Mouse (Mus musculus) E14TG2a.4 (cell line): ENCODE data around the gene Nisch.

Experiments
- H3K27me3 ChIP-seq: 2 replicates; pipeline ENCODE4 v1.6.1; 2014; ENCODE audit warnings: low read length, control low read depth; ENCODE audit not compliant: insufficient read depth
- H3K36me3 ChIP-seq: 2 replicates; pipeline ENCODE4 v1.6.1; 2014; ENCODE audit warnings: low read length, control low read depth; ENCODE audit not compliant: insufficient read depth
- H3K4me1 ChIP-seq: replicated peaks from 2 replicates; pipeline ENCODE4 v1.6.1; 2014; ENCODE audit warnings: low read depth, low read length, control low read depth
- H3K4me3 ChIP-seq: replicated peaks from 2 replicates; pipeline ENCODE4 v1.5.1; 2014; ENCODE audit warnings: mild to moderate bottlenecking, low read length
- H3K9me3 ChIP-seq: 2 replicates; pipeline ENCODE4 v1.6.1; 2014; ENCODE audit warnings: low read length, control low read depth
- CTCF ChIP-seq: conservative IDR thresholded peaks from 2 replicates; pipeline ENCODE4 v1.5.1; 2014; ENCODE audit warnings: low read length
- NANOG ChIP-seq: IDR thresholded peaks from 2 replicates; pipeline ENCODE4 v1.6.1; 2014; ENCODE audit warnings: borderline replicate concordance, low read length, mixed read lengths
- POU5F1 ChIP-seq: IDR thresholded peaks from 2 replicates; pipeline ENCODE4 v1.6.1; 2014; ENCODE audit warnings: low read length, borderline replicate concordance

The Nisch gene

DNA sequence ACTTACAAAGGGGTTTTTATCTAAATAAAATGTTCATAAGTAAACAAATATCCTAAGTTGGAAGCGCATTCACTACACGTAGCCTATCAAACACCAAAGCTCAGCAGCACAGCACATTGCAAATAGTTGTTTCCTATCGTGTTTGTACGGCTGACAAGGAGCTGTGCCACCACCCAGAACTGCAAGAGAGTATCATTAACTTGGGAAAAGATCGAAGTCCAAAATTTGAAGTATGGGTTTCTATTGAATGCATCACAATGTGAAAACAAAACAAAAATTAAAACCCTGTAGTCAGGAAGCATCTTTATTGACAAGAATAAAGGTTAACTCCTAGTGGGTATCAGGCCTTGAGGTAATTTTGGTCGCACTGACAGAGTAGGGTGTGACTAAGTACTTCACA lies 31.6 kb upstream of the Nisch start:
- TF ChIP-seq POU5F1 (no peak), NANOG (no peak), CTCF (no peak)
- peaks cover 21% of the 10 kb centered on the region for H3K4me1 ChIP-seq
- peaks cover 25% of the 10 kb centered on the region for H3K27me3 ChIP-seq
- no peak overlapping the region for H3K4me3 ChIP-seq
- no peaks in the 10 kb centered on the region for H3K9me3 ChIP-seq
- peaks cover 10% of the 10 kb centered on the region for H3K36me3 ChIP-seq

DNA sequence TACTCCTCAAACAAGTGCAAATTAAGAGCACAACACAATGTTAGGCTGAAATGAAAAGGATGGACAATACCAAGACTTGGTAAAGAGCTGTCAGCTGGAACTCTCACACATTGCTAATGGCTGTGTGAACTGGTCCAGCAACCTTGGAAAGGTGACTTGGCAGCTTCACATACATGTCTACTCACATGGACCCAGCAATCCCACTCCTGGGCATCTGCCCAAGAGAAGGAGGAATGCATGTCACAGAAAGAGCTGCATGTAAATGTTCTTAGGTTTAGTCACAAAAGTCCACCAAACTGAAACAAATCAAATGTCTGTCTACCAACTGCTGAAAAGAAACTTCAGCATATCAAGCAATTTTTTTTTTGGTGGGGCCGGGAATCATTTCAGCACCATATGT lies 29.2 kb upstream of the Nisch start:
- H3K4me3 ChIP-seq: no peak overlapping the region
- H3K4me1 ChIP-seq: peaks cover 8% of the 10 kb centered on the region
- peaks cover 25% of the 10 kb centered on the region for H3K27me3 ChIP-seq
- H3K9me3 ChIP-seq: no peaks in the 10 kb centered on the region
- TF ChIP-seq NANOG (no peak), CTCF (no peak), POU5F1 (no peak)
- H3K36me3 ChIP-seq: no peaks in the 10 kb centered on the region

DNA sequence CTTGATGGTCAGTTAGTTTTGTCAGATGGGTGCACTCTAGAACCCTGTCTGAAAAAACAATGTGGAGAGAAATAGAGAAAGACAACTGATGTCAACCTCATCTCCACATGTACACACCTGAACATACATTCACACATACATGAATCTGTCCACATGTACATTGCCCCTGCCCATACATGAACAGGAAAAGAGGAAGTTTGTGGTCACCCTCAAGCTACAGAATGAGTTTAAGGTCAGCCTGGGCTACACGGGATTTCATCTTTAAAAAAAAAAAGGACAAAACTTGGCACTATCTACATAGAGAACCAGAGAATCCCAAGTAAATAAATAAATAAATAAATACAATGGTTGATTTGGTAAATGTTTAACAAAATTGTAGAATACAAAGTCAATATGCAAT lies 28.0 kb upstream of the Nisch start:
- Histone ChIP-seq H3K9me3 (no peaks in the 10 kb centered on the region), H3K27me3 (peaks cover 17% of the 10 kb centered on the region), H3K36me3 (no peaks in the 10 kb centered on the region), H3K4me3 (no peak overlapping the region), H3K4me1 (peaks cover 5% of the 10 kb centered on the region; the same call in 1 of the 2 replicates)
- TF ChIP-seq CTCF: no peak
- TF ChIP-seq POU5F1: no peak
- no peak for TF ChIP-seq NANOG

GRCm38 (mm10) chr14:31240528-31240927 lies 23.8 kb upstream of the Nisch start:
- H3K4me1 ChIP-seq: peaks cover 5% of the 10 kb centered on the region; the same call in 1 of the 2 replicates
- TF ChIP-seq NANOG (no peak), POU5F1 (no peak), CTCF (no peak)
- no peak overlapping the region for H3K4me3 ChIP-seq
- no peaks in the 10 kb centered on the region for H3K9me3 ChIP-seq
- H3K27me3 ChIP-seq: peaks cover 18% of the 10 kb centered on the region
- no peaks in the 10 kb centered on the region for H3K36me3 ChIP-seq

DNA sequence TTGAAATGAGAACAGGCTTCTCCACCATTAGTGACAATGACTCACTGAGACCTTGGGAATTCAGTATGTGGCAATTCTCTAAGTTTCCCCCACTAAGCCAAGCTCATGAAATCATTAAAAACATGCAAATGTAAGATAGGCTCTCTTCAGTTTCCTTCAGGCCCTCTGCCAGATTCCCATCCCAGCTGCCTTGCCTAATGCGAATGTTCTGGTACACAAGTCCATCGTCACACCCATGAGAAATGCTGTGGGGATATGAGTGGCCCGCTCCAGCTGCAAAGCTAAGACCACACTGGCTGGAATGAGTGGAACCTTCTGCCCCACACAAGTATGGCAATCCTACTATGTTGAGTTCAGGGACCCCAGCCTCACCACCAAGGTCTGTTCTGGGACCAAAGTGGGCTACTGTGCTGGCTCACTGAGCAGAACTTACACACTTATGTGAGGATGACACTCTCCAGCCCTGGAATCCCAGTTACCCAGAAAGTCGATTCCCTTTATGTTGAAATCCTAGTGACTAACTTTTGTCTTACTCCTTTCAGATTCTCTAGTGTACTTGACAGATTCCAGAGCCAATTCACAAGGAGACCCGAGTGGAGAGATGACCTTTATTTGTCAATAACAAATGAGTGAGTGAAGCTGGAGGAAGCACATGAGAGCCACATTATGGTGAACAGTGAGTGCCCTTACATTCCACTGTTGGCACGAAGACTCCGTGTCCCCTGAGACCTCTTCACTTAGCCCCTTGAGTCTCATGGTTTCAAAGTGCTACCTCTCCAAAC lies 20.5 kb upstream of the Nisch start:
- Histone ChIP-seq H3K27me3 (peaks cover 28% of the 10 kb centered on the region), H3K36me3 (no peaks in the 10 kb centered on the region), H3K4me1 (peaks cover 22% of the 10 kb centered on the region), H3K9me3 (no peaks in the 10 kb centered on the region), H3K4me3 (no peak overlapping the region)
- no peak for TF ChIP-seq CTCF
- TF ChIP-seq POU5F1: no peak
- TF ChIP-seq NANOG: no peak

GRCm38 (mm10) chr14:31233996-31234591 lies 17.3 kb upstream of the Nisch start:
- H3K4me3 ChIP-seq: peak overlapping the region; percentile 60

DNA sequence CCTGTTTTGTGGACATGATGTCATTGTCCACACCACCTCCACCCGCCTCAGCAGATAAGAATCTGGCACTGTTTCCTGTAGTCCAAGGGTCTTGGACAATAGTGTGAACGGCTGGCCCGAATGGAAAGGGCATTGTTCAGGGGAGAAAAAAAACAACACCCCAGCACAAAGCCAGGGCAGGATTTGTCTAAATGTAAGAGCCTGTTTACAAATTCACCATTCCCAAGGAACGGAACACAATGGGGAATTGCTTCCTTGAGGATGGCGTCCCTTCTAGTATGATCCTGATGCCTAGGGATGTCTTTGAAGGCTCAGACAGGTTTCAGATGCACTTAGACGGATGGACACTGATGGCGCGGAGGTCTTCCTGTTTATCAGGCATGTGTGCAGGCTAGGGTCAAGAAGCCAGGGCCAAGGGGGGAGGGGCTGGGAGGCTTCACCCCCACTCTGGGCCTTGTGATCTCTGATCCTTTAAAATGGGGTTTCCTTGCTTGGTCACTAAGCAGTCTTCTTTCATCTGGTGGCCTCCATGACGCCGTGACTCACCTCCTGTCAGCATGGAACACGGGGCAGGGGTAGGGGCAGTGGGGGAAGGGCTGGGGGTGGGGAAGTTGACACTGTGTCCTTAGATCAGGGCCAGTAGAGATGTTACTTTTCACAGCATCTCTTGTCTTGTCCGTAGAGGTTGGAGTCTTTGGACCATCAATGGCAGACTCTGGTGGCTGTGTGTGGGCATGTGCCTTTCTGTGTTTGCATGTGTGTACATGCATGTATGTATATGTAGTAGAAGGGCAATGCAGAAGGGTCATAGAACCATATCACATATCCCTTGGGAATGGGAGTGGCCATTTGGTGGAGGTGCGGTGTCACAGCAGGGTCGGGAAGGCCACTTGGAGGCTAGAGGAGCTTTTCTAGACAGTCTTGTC lies 16.6 kb upstream of the Nisch start:
- Histone ChIP-seq H3K27me3 (peaks cover 56% of the 10 kb centered on the region), H3K9me3 (no peaks in the 10 kb centered on the region), H3K4me1 (peaks cover 27% of the 10 kb centered on the region), H3K36me3 (no peaks in the 10 kb centered on the region), H3K4me3 (no peak overlapping the region)
- TF ChIP-seq NANOG (no peak), POU5F1 (no peak), CTCF (no peak)

More at GRCm38 (mm10) chr14:31233996-31234591, 17.3 kb upstream of the Nisch start:
- Histone ChIP-seq H3K36me3 (no peaks in the 10 kb centered on the region), H3K9me3 (no peaks in the 10 kb centered on the region), H3K27me3 (peaks cover 55% of the 10 kb centered on the region), H3K4me1 (peaks cover 19% of the 10 kb centered on the region)
- TF ChIP-seq NANOG: no peak
- TF ChIP-seq CTCF: peak; percentile 78
- TF ChIP-seq POU5F1: no peak
